Mouse (Mus musculus): Measurements from ENCODE around the gene Tmem132e.

Tmem132e gene

DNA sequence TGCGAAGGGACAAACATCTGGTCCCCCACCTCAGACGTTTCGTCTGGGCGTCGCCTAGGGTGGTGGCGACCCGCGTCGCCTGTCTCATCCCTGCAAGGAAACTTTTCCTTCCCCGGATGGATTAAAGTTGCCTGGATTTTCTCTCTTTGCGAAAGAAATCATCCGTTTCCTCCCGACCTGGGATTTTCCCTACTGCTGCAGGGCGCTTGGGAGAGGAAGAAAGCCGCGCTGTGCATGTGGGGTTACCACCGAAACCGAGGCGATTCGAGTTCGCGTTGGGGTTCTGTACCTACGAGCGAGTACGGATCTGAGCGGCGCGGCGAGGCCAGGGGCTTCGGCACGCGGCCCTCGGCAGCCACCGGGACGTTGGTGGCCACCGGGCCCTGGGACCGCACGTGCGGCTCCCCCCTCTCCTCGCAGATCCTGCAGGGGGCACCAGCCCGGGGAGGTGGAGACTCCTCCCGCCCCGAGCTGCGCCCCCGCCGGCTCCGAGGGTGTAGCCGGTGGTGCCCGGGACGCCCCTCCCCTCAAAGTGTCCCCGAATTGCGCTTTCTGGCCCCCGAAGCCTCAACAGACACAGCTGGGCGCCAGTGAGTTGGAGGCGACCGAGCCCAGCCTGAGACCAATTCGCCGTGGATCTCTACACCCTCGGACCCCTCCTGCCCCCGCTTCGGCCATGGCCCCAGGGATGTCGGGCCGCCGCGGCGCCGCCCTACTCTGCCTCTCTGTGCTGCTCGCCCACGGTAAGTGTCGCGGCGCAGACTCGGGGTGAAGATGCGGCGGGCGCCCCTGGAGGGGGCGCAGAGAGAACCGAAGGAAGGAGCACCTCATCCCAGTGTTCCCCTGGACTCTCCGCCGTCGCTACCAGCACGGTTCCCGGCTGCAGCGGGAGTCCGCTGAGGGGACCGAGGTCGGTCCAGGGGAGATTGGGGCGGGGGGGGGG is at the start of gene Tmem132e:
Gene Tmem132e, plus strand, starts transcription at position 530 of the 943 bp plus-strand sequence.
- DNase-seq (ENCODE audit: low read depth in 2 of 2, low spot score in 2 of 2): no peak

- DNase-seq (ENCODE audit: low read depth in 2 of 2, low spot score in 2 of 2): no peak
Measured at GRCm38 (mm10) chr11:82339921-82340401, 48.7 kb upstream of the Tmem132e start.

GRCm38 (mm10) chr11:82340416-82340815 is 48.3 kb upstream of the Tmem132e start:
- DNase-seq (ENCODE audit: low read depth in 2 of 2, low spot score in 2 of 2): no peak

DNA sequence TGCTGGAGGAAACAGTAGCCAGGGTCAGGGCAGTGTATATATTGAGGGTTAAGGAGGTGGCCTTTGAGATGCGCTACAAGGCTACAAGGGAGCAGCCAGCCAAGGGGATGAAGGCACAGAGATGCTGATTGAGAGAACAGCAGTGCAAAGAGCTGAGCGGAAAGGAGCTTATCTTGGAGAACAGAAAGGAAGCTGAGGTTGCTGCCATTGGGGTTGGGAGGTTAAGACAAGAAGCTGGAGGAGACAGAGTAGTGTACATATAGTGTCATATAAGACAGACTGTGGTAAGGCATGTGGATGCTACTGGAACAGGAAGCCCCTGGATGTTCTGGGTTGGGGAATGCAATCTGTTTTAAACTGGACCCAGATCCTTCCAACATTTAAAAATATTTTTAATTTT is 47.8 kb upstream of the Tmem132e start:
- no peak for DNase-seq (ENCODE audit: low read depth in 2 of 2, low spot score in 2 of 2)

- DNase-seq (ENCODE audit: low read depth in 2 of 2, low spot score in 2 of 2): no peak
Measured at GRCm38 (mm10) chr11:82351039-82351438, 37.7 kb upstream of the Tmem132e start.

GRCm38 (mm10) chr11:82370151-82370550 is 18.5 kb upstream of the Tmem132e start:
- DNase-seq (ENCODE audit: low read depth in 2 of 2, low spot score in 2 of 2): no peak

DNA sequence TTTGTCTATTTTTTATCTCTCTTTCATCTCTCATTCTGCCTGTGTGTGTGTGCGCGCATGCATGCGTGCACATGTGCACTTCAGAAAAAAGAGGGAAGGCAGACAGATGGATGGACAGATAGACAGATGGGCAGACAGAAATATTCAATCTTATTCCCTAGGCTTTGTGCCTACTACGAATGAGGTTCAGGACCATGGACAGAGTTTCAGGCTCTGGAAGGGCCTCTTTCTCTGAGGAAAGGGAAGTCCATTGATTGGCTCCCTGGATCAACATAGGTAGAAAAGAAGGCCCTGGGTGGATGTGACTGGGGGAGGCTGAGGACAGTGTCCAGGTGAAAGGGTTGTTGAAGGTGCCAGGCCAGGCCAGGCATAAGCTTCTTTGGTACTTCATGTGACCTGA is 17.1 kb upstream of the Tmem132e start:
- no peak for DNase-seq (ENCODE audit: low read depth in 2 of 2, low spot score in 2 of 2)

DNA sequence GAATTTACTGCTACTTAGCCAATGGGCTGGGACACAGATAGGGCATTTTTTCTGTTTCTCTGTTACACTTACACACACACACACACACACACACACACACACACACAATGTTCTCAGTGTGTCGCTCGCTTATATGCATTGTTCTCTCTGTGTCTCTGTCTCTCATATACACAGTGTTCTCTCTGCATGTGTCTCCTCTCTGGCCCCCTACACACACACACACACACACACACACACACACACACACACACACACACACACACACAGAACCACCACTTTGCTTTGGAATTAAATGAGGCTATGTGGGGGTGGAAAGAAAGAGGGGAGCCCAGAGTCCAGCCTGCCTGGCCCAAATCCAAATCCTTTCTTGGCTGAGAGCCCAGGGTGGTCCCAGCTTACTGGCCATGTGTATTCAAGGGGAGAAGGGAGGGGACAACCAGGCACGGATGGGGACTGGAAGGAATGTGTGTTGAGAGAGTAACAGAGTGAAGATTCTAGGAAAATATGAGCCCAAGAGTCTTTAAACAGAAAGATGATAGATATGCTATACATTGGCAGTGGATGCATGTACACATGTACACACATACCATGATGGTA is 8.0 kb upstream of the Tmem132e start:
- no peak for DNase-seq (ENCODE audit: low read depth in 2 of 2, low spot score in 2 of 2)

DNA sequence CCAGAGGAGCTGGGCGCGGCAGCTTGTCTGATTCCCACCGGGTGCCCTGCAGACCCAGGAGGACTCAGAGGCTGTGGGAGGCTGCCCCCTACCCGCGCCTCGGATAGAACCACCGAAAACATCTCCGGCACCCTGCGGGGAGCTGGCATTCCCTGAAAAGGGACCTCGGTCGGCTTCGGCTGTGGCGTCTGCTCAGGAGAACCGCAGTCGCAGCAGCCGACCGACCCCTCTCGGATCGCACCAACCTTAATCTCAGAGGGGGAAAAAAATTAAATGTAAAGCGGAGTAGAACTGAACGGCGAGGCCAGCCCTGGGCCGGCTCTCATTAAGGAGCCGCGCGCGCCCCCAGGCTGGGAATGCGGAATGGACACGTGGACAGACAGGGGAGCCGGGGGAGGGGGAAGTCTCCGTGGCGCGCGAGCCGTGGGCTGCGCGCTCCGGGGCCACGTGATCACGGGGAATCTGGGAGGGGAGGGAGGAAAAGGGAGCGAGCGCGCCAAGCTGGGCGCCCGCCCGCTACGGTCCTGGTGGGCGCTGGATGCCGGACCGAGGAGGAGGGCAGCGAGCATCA is 1.6 kb upstream of the Tmem132e start:
- no peak for DNase-seq (ENCODE audit: low read depth in 2 of 2, low spot score in 2 of 2)

DNA sequence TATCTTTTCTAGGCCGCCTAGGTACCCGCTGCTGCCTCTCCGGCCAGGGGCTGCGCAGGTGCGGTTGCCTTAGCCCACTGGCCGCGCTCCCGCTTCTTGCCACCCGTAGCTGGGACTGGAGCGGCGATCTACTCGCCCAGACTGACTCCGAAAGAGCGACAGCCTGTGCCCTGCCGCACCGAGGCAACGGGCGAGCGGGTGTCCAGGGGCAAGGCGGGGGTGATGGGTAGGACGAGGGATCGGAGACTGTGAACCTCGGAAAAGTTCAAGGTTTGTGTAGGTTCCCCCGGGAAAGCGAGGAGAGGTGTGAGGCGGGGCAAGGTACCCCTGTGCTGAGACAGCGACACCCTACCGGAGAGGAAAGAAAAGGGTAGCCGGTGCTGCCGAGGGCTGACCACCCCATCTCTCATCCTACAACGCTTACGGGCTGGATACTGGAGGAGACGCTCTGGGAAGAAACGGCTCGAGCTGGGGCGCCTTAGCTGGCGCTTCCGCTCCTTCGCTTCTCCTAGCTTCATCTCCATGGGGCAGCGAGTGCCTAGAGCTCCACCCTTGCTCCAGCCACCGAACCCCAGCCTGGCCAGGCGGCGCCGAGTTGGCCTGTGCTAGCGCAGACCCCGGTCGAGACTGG is 874 bp upstream of the Tmem132e start:
- DNase-seq (ENCODE audit: low read depth in 2 of 2, low spot score in 2 of 2): no peak

DNA sequence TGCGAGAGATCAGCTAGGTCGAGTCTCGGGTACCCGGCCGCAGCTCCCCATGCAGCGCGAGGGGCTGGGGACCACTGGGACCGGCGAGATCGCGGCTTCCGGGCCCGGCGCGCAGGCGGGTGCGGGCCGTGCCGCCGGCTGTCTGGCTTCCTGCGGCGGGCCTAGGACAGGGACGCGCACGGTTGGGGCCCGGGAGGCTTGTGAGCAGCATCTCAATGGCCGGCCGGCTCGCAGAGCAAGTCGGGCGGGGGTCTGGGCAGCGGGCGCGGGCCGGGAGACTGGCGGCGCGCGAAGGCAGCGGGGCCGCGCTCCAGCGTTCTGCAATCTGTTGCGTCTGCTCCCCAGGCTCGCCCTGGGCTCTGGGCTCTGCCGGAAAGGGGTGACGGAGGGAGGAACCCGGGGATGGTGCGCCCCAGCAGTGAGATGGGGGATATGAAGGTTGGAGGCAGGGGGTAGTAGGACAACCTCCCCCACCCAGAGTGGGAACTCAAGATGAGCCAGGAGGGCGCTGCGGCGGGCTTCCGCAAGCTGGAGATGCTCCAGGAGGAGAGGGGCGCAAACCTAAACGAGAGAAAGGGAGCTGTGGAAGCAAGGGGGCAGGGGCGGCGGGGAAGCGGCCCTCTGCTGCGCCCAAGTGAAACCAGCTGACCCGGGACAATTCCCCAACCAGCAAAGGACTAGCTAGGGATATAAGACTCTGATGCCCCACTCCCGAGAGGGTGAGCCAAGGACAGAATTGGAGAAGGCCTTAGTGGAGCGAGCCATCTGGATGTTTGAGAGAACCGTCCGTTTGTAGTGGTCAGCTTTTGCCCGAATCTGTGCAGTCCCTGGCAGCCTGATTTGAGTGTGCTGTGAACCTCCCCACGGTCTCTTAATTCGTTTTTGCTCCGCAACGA is 944 bp downstream of the Tmem132e start:
- DNase-seq (ENCODE audit: low read depth in 2 of 2, low spot score in 2 of 2): no peak

DNA sequence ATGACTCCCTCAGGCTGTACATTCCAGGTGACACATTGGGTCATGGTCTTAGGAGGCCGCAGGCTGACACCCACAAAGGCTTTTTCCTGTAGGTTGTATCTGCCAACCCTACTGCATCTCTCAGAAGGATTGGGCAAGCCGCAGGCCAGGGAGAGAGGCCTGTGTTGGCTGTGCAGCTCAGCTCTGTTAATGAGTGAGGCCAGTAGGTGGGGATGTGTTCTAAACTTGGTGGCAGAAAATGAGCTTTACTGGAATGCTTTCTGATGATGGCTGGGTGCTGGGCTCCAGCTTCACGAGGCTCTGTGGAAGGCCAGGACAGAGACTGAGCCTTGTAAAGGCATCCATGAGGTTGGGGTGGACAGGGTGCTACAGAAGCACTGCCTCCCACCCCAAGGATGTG is 3.6 kb downstream of the Tmem132e start:
- DNase-seq (ENCODE audit: low read depth in 2 of 2, low spot score in 2 of 2): no peak

GRCm38 (mm10) chr11:82399621-82400020 is 10.9 kb downstream of the Tmem132e start:
- DNase-seq (ENCODE audit: low read depth in 2 of 2, low spot score in 2 of 2): no peak

DNA sequence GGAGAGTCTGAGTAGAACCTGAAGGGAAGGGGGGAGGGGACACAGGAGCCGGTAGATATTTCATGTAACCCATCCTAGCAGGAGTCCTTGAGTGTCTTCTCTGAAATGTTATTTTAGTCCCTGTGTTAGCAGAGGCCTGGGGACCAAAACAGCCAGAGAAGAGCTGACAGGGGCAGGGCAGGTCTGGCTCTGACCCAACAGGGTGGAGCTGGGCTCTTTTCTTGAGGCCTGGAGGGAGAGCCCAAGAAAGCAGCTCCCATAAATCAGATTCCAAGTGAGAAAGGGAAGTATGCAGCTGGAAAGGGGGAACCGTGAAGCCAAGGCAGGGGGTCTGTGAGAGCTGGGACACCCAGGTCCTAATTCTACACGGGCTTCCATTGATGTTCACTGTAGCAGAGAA is 16.9 kb downstream of the Tmem132e start:
- no peak for DNase-seq (ENCODE audit: low read depth in 2 of 2, low spot score in 2 of 2)

- no peak for DNase-seq (ENCODE audit: low read depth in 2 of 2, low spot score in 2 of 2)
Measured at GRCm38 (mm10) chr11:82406358-82407221, 17.9 kb downstream of the Tmem132e start.

DNA sequence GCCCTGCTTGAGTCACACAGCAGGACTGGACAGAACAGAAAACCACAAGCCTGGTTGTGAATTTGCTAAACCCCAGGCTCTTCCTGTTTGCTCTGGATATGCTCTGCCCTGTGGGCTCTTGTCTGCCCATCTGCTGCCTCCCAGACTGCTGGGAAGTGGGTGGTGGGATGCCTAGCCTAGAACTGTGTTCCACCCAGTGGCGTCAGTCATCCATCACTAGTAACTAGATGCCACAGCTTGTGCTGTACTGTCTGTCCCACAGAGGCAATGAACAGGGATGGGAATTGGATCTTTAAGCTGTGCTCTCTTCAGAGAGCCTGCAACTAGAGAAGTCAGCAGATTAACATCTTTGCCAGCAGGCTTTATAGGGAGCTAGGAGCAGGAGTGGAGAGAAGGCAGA is 23.8 kb downstream of the Tmem132e start:
- no peak for DNase-seq (ENCODE audit: low read depth in 2 of 2, low spot score in 2 of 2)

GRCm38 (mm10) chr11:82418337-82419041 is 29.8 kb downstream of the Tmem132e start:
- no peak for DNase-seq (ENCODE audit: low read depth in 2 of 2, low spot score in 2 of 2)

DNA sequence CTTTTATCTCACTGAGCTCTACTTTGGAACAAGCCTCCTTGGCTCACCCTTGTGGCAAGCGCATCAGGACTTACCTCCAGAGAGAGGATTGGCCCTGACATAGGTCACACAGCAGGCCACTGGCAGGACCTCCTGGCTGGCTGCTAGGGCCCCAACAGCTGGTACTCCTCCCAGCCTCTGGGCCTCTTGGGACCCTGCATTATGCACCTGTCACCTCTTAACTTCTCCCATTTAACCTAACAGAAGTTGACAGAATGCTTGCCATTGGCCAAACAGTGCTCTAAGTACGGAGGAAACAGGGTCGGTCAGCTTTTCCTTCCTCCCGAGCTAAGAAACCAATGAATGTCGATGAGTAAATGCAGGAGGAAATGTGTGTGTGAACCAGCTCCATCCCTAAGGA is 33.2 kb downstream of the Tmem132e start:
- no peak for DNase-seq (ENCODE audit: low read depth in 2 of 2, low spot score in 2 of 2)

GRCm38 (mm10) chr11:82423521-82423920 is 34.8 kb downstream of the Tmem132e start:
- DNase-seq (ENCODE audit: low read depth in 2 of 2, low spot score in 2 of 2): no peak
